Mouse (Mus musculus): ENCODE results near the gene Macc1. TPM values are rescaled to one million over a fixed set of nuclear protein-coding genes. Genes with fewer than 3 reads are reported as not detected.

Gene Macc1
- polyA plus RNA-seq, 1 experiment from 2014 or later, result 0.43 TPM

- Histone ChIP-seq H3K9ac (ENCODE audit: low read depth, low read length) (no peak overlapping the region), H3K4me1 (replicated peaks; ENCODE audit: control insufficient read depth, insufficient read depth, low read length) (no peaks in the 10 kb centered on the region), H3K27ac (ENCODE audit: low read depth, low read length) (no peak overlapping the region), H3K9me3 (ENCODE audit: control insufficient read depth) (0 out of 2 replicates have a peak, but pooled peaks cover 2% of the 10 kb centered on the region), H3K4me3 (ENCODE audit: low read depth, low read length) (no peak overlapping the region), H3K27me3 (replicated peaks; ENCODE audit: control insufficient read depth, insufficient read depth, low read length) (no peaks in the 10 kb centered on the region), H3K36me3 (ENCODE audit: control insufficient read depth, insufficient read depth) (no peaks in the 10 kb centered on the region), H3K4me2 (replicated peaks; ENCODE audit: low read depth) (no peak overlapping the region)
- WGBS, result 97% methylated on average over 6 of the region's 6 CpGs
- TF ChIP-seq CTCF (IDR thresholded peaks at IDR 0.05; ENCODE audit: low read depth), result no peak
- no peak for ATAC-seq
These were observed 22.5 kb upstream of the Macc1 start for GRCm38 (mm10) chr12:119291618-119292017.

GRCm38 (mm10) chr12:119303618-119304017 is 10.5 kb upstream of the Macc1 start:
- no peaks in the 10 kb centered on the region for H3K9me3 ChIP-seq (ENCODE audit: control insufficient read depth)

GRCm38 (mm10) chr12:119313014-119313763 is 881 bp upstream of the Macc1 start:
- WGBS, result 62% methylated on average over 3 of the region's 3 CpGs
- Histone ChIP-seq H3K9ac (ENCODE audit: low read depth, low read length) (no peak overlapping the region), H3K9me3 (ENCODE audit: control insufficient read depth) (no peaks in the 10 kb centered on the region), H3K4me3 (ENCODE audit: low read depth, low read length) (no peak overlapping the region), H3K4me2 (replicated peaks; ENCODE audit: low read depth) (no peak overlapping the region), H3K36me3 (ENCODE audit: control insufficient read depth, insufficient read depth) (no peaks in the 10 kb centered on the region), H3K27ac (ENCODE audit: low read depth, low read length) (no peak overlapping the region), H3K27me3 (replicated peaks; ENCODE audit: control insufficient read depth, insufficient read depth, low read length) (no peaks in the 10 kb centered on the region), H3K4me1 (replicated peaks; ENCODE audit: control insufficient read depth, insufficient read depth, low read length) (no peaks in the 10 kb centered on the region)
- no peak for ATAC-seq
- TF ChIP-seq CTCF (IDR thresholded peaks at IDR 0.05; ENCODE audit: low read depth), result no peak

More at GRCm38 (mm10) chr12:119303618-119304017, 10.5 kb upstream of the Macc1 start:
- H3K9ac ChIP-seq (ENCODE audit: low read depth, low read length), result no peak overlapping the region
- ATAC-seq, result no peak
- no peaks in the 10 kb centered on the region for H3K4me1 ChIP-seq (replicated peaks; ENCODE audit: control insufficient read depth, insufficient read depth, low read length)
- no peak for TF ChIP-seq CTCF (IDR thresholded peaks at IDR 0.05; ENCODE audit: low read depth)
- no peak overlapping the region for H3K27ac ChIP-seq (ENCODE audit: low read depth, low read length)
- no peak overlapping the region for H3K4me3 ChIP-seq (ENCODE audit: low read depth, low read length)
- H3K27me3 ChIP-seq (replicated peaks; ENCODE audit: control insufficient read depth, insufficient read depth, low read length), result no peaks in the 10 kb centered on the region
- H3K4me2 ChIP-seq (replicated peaks; ENCODE audit: low read depth), result no peak overlapping the region
- H3K36me3 ChIP-seq (ENCODE audit: control insufficient read depth, insufficient read depth), result no peaks in the 10 kb centered on the region

GRCm38 (mm10) chr12:119318799-119319198 is 4.7 kb downstream of the Macc1 start:
- TF ChIP-seq CTCF (IDR thresholded peaks at IDR 0.05; ENCODE audit: low read depth), result no peak
- Histone ChIP-seq H3K9me3 (ENCODE audit: control insufficient read depth) (no peaks in the 10 kb centered on the region), H3K4me2 (replicated peaks; ENCODE audit: low read depth) (no peak overlapping the region), H3K4me1 (replicated peaks; ENCODE audit: control insufficient read depth, insufficient read depth, low read length) (no peaks in the 10 kb centered on the region), H3K36me3 (ENCODE audit: control insufficient read depth, insufficient read depth) (no peaks in the 10 kb centered on the region), H3K27ac (ENCODE audit: low read depth, low read length) (no peak overlapping the region), H3K4me3 (ENCODE audit: low read depth, low read length) (no peak overlapping the region), H3K27me3 (replicated peaks; ENCODE audit: control insufficient read depth, insufficient read depth, low read length) (no peaks in the 10 kb centered on the region), H3K9ac (ENCODE audit: low read depth, low read length) (no peak overlapping the region)
- WGBS, result 58% methylated on average over 1 of the region's 1 CpGs
- ATAC-seq, result no peak

- no peak overlapping the region for H3K4me3 ChIP-seq (ENCODE audit: low read depth, low read length)
- no peak overlapping the region for H3K27ac ChIP-seq (ENCODE audit: low read depth, low read length)
- no peak overlapping the region for H3K9ac ChIP-seq (ENCODE audit: low read depth, low read length)
- H3K36me3 ChIP-seq (ENCODE audit: control insufficient read depth, insufficient read depth), result no peaks in the 10 kb centered on the region
- H3K4me2 ChIP-seq (replicated peaks; ENCODE audit: low read depth), result no peak overlapping the region
- H3K27me3 ChIP-seq (replicated peaks; ENCODE audit: control insufficient read depth, insufficient read depth, low read length), result no peaks in the 10 kb centered on the region
- H3K9me3 ChIP-seq (ENCODE audit: control insufficient read depth), result no peaks in the 10 kb centered on the region
- no peaks in the 10 kb centered on the region for H3K4me1 ChIP-seq (replicated peaks; ENCODE audit: control insufficient read depth, insufficient read depth, low read length)
- ATAC-seq, result no peak
- peak; percentile 55 for TF ChIP-seq CTCF (IDR thresholded peaks at IDR 0.05; ENCODE audit: low read depth)
These were observed 11.3 kb downstream of the Macc1 start for GRCm38 (mm10) chr12:119325400-119325799.

- H3K4me1 ChIP-seq (replicated peaks; ENCODE audit: control insufficient read depth, insufficient read depth, low read length), result no peaks in the 10 kb centered on the region
- H3K9ac ChIP-seq (ENCODE audit: low read depth, low read length), result no peak overlapping the region
- H3K27me3 ChIP-seq (replicated peaks; ENCODE audit: control insufficient read depth, insufficient read depth, low read length), result no peaks in the 10 kb centered on the region
- 78% methylated on average over 4 of the region's 4 CpGs for WGBS
- H3K27ac ChIP-seq (ENCODE audit: low read depth, low read length), result no peak overlapping the region
- H3K4me3 ChIP-seq (ENCODE audit: low read depth, low read length), result no peak overlapping the region
- no peak for TF ChIP-seq CTCF (IDR thresholded peaks at IDR 0.05; ENCODE audit: low read depth)
- no peaks in the 10 kb centered on the region for H3K9me3 ChIP-seq (ENCODE audit: control insufficient read depth)
- H3K4me2 ChIP-seq (replicated peaks; ENCODE audit: low read depth), result no peak overlapping the region
- no peaks in the 10 kb centered on the region for H3K36me3 ChIP-seq (ENCODE audit: control insufficient read depth, insufficient read depth)
- ATAC-seq, result no peak
These were observed 16.6 kb downstream of the Macc1 start for GRCm38 (mm10) chr12:119330644-119331043.

Measured in intestine, postnatal 0 days (tissue).